Mouse (Mus musculus) right cerebral cortex, adult 18-20 months (tissue): Measurements from ENCODE around the gene Gm17334.

Experiments used
- DNase-seq: peaks from one replicate; pipeline ENCODE4 v3.0.0; 2022; ENCODE audit warnings: mixed read lengths

Gm17334 gene

DNA sequence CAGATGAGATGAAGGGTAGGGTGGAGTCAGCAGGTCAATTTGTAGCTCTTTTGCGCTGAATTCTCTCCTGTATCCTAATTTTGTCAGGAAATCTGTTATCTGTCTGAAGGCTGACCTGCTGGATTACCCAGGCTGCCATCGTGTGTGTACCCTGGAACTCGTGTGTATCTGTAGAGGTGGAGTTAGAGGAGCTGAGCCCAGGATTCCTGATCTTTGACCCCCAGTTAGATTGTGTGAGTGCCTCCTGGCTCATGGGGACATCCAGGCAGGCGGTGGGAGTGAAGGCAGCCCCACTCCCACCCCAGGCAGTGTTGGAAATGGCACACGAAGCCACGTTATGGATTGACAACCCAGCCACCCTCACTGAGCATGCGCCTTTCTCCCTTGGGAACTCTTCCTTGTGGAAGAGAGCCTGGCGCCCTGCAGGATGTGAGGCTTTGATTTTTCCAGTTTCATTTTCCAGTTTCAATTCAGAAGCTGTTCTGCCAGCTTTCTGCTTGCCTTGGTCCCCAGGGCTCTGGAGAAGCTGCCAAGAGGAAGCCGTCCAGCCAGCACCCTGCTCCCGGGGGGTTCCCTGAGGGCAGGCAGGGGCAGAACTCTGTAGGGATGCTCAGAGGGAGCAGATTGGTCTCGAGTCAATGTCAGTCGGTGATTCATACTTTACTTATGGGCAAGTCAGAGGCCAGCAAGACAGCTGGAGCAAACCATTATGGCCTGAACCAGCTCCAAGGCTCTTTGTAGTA is 23.6 kb upstream of the Gm17334 start:
- DNase-seq = no peak

DNA sequence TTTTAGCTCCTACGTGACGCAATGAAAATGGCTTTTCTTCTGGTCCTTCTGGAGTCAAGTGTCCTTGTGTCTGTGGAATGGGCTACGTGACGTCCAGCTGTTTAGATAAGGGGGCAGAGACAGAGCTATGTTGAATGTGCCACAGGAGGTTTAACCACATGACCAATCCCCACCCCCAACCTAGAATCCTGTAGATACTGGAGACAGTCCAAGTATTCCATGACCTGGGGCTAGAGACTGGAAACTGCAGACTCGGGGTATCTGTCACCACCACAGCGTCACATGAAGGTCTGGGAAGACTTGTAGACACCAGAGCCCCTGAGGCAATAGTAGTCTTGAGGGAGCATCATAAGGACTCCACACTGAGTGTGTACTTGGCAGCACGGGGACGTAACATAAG is 22.8 kb upstream of the Gm17334 start:
- DNase-seq = no peak

DNA sequence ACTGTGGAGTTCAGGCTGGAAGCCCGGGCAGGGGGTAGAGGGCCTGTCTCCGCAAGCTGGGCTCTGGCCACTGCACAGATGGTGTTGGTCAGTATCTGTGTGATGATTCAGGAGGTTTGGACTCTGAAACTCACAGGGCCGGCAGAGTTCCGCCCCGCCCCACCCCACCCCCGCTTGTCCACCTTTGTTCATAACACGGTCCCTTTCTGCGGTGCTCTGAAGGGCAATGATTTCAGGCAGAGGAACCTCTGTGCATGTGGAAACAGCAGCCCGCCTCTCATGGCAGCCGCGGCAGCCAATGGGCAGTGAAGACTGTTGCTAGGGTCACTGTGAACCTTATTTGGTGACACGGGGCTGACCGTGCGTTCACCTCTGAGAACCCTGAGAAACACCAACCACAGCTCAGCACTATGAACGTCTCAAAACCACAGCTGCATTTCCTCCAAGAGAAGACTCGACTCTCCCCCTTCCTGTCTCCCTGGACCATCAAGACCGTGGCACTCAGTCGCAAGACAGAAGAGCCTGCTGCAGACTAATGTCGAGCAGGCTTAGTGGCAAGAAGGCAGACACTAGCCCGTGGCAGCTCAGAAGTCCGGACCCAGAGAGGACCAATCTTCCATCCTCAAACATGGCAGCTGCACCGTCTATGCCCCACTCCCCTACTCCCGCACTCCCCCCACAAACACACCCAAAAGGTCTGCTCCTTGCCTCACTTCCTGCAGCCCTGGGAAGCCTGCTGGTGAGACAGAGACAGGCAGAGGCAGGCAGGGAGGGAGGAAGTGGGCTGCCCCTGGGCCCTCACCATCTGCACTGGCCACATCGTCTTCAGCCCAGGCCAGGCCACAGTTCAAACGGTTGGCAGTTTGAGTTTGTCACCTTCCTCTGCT is 21.9 kb upstream of the Gm17334 start:
- no peak for DNase-seq

DNA sequence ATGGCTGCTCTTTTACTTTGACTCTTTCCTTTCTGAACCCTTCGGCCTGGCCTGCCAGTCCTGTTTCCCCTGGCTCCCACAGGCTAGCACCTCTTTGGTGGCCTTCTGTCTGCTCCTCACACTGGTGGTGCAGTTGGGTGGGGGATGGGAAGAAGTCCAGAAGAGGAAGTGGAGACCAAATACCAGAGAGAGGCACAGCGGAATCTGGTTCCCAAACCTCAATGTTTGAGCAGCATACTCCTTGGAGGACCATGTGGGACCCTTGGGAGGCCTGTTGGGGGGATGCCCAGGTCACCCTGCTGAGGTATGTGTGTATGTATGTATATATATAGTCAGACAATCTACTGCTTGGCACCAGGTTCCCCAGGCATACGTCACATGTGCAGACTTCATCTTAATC is 21.0 kb upstream of the Gm17334 start:
- no peak for DNase-seq

- DNase-seq = peak; percentile 66
Measured at GRCm38 (mm10) chr11:53792986-53793385, 20.0 kb upstream of the Gm17334 start.

DNA sequence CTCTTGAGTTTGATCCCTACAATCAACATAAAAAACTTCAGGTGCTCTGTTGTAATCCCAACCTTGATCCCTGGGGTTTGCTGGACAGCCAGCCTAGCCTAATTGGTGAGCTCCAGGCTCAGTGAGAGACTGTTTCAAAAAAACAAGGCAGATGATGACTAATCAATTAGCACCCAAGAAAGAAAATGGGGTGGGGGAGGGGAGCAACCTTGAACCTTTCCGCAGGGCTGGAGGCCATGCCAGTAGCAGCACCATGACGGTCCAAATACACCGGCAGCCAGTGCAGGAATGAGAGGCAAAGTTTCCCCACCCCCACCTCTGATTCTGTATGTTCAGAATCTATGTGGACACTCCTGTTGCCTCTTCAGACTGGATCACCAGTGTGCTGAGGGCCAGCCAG is 16.3 kb upstream of the Gm17334 start:
- DNase-seq = no peak

GRCm38 (mm10) chr11:53788196-53788595 is 15.2 kb upstream of the Gm17334 start:
- DNase-seq = no peak

GRCm38 (mm10) chr11:53786058-53787031 is 13.4 kb upstream of the Gm17334 start:
- no peak for DNase-seq

GRCm38 (mm10) chr11:53785311-53785936 is 12.4 kb upstream of the Gm17334 start:
- DNase-seq = no peak

GRCm38 (mm10) chr11:53783288-53783687 is 10.3 kb upstream of the Gm17334 start:
- DNase-seq = no peak

- no peak for DNase-seq
Measured at GRCm38 (mm10) chr11:53781964-53782363, 9.0 kb upstream of the Gm17334 start.

GRCm38 (mm10) chr11:53781201-53781775 is 8.3 kb upstream of the Gm17334 start:
- DNase-seq = no peak

DNA sequence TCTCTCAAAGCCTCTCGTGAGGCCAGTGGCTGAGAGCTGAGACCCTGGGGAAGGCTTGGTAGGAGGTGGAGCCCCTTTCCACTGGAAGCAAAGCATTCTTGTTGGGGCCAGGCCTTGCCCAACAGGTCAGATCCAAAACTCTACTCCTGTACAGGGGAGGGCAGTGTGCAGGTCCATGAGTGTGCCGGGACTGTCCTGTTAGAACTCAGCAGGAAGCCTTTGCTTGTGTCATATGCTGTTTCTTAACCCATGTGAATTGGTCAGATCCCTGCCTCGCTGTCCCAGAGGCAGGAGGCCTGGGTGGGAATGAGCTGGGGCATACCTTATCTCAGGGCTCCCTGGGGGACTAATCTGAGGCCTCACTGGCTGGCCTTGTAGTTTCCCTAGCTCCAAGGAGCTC is 7.3 kb upstream of the Gm17334 start:
- no peak for DNase-seq

DNA sequence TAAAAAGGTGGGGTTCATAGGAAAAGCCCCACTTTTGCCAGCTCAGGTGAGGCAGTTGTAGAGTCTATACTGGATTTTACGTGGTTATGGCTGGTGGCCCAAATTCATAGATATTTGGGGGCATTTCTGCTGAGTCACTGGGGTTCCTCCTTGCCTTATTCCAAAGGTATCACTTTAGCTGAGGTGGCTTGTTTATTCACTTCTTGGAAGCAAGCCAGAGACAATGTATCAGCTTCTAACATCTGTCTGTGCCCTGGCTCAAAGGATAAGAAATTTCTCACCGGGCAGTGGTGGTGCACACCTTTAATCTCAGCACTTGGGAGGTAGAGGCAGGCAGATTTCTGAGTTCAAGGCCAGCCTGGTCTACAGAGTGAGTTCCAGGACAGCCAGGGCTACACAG is 6.8 kb upstream of the Gm17334 start:
- no peak for DNase-seq

GRCm38 (mm10) chr11:53778455-53778854 is 5.5 kb upstream of the Gm17334 start:
- no peak for DNase-seq

DNA sequence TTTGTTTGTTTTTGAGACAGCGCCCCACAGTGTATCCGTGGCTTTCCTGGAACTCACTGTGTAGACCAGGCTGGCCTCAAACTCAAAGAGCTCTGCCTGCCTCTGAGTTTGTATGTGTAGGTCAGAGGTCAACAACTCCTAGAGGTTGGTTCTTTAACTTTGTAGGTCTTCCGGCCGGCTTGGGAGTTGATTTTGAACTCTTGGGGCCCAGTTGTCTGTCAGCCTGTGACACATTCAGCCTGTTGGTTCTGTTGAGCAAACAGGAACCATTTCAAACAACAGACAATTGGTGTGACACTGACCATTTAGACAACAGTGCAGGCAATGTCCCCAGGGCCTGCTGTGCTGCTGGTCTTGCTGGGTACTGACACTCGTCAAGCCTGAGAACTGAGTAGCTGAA is 4.7 kb upstream of the Gm17334 start:
- no peak for DNase-seq

DNA sequence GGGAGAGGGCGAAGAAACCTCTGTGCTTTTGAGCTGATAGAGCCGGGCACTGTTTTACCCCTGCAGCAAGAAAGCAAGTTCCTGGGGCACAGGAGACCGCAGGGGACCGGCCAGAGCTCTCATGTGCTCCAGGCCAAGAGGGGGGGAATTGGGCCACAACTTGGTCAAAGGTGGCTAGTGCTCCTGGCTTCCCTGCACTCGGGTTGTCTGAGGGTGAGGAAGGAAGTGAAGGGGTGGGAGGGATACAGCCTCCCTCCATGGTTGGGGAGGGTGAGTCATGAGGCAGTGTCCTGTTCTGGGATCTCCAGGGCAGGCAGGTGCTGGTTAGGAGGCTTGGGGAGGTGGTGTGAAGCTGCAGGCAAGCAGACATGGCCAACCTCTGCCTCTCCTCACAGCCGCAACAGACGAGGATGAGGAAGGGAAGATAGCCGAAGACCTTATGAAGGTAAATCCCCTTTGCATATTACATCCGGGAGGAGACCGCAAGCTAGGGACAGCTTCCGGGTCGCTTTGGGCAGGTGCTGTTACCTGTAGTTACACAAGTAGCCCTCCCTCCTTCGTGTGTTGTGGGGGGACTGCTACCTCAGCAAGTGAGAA is 1.8 kb upstream of the Gm17334 start:
- no peak for DNase-seq

DNA sequence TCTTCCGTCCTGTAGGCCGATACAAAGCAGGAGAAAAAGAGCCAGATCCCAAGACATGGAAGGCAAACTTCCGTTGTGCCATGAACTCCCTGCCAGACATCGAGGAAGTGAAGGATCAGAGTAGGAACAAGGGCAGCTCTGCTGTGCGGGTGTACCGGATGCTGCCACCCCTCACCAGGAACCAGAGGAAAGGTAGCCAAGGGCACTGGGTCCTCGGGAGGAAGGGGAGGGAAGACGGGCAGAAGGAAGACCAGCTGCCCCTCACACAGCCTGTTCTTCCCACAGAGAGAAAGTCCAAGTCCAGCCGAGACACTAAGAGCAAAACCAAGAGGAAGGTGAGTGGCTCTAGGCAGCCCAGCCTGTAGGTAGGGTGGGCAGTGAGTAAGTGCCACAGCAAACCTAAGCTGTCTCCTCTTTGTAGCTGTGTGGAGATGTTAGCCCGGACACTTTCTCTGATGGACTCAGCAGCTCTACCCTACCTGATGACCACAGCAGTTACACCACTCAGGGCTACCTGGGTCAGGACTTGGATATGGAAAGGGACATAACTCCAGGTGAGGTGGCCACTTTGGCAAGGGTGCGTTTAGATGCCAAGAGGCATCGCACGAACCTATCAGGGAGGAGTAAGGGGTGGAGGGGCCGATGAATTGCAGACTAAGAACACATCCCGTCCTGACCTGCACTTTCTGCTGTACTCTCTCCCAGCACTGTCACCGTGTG is 814 bp upstream of the Gm17334 start:
- no peak for DNase-seq

GRCm38 (mm10) chr11:53772536-53772935 is 451 bp downstream of the Gm17334 start:
- DNase-seq = no peak

GRCm38 (mm10) chr11:53771001-53771744 is 1.8 kb downstream of the Gm17334 start:
- no peak for DNase-seq
